Mouse (Mus musculus): ENCODE data around the gene Cep85l. TPM values are rescaled to one million over a fixed set of nuclear protein-coding genes. Genes with fewer than 3 reads are reported as not detected.

Cep85l gene
- polyA plus RNA-seq (2014; fragmentation: Illumina TruSeq; extraction: RNeasy Lipid Tissue Mini Kit (QIAGEN cat#74804); ENCODE audit: low read depth, low replicate concordance) = 11.8 TPM

GRCm38 (mm10) chr10:53379709-53380106 lies at the start of gene Cep85l:
Cep85l (minus strand) TSS chr10:53379947.

DNA sequence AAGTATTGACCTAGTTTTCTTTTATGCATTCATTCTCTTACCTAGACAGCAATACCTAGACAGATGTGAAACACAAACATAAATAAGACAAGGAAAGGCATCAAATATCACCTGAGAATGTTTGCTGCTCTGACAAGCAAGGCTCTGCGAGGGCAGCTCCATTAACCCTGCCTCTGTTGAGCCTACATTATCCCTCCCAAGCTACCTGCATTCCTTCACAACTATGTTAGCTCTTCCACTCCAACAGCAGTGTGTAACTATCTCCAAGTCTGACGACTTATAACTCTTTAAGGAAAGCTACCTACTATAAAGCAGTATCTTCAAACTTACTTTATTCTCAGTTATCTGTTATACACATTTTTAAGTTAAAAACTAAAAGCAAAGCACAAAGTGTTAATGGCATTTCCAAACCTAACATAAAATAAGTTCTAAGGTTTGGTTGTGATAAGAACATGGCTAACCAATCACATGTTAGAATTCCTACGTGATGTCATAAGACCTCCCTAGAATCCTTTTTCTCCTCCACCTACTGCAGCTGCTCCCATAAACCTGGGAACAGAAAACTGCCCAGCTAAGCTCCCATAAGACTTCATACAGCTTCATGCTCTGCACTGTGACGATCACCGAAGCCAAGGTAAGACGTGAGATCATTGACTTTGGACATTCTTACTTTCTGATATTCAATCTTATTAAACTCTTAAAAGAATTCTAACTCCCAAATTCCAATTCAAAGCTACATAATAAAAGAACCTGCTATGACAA lies 42.4 kb downstream of the Cep85l start, which contains the start of gene Pln:
TSS of gene Pln (plus strand) at position 506 of the 762 bp plus-strand sequence.

Other genes starting within 250 kb of the Cep85l start
- gene Pln, start 42.3 kb downstream of the Cep85l start, polyA plus RNA-seq (2014; fragmentation: Illumina TruSeq; extraction: RNeasy Lipid Tissue Mini Kit (QIAGEN cat#74804); ENCODE audit: low read depth, low replicate concordance) = 10.6 TPM
- 96.5 TPM for gene Asf1a, start 216.8 kb upstream of the Cep85l start, polyA plus RNA-seq (2014; fragmentation: Illumina TruSeq; extraction: RNeasy Lipid Tissue Mini Kit (QIAGEN cat#74804); ENCODE audit: low read depth, low replicate concordance)